Mouse (Mus musculus) erythroid progenitor cell, adult 5-6 weeks (primary cell): ENCODE measurements around the gene Fosl1. TPM values are rescaled to one million over a fixed set of nuclear protein-coding genes. Genes with fewer than 3 reads are reported as not detected.
"Not testable (repeated sequence)": the region's sequence is repeated elsewhere in the genome, so short reads cannot be mapped to it uniquely, and the experiment has no call there.

Source experiments
- ATAC-seq: replicated peaks from 2 replicates; pipeline ENCODE4 v1.8.0; 2016; ENCODE audit warnings: moderate number of reproducible peaks, mild to moderate bottlenecking, moderate TSS enrichment, inconsistent platforms; ENCODE audit not compliant: poor library complexity, low FRiP score, severe bottlenecking
- total RNA-seq, 2 experiments: library from RNA; stranded (forward) in 1 of 2; stranded (reverse) in 1 of 2; fragments of 150-400 nt in 1 of 2; fragments of 186-747, 209-891 nt in 1 of 2; gene quantifications; 2 replicates each; pipeline versions ENCODE4 v1.2.3 to v1.2.4; 2015 to 2017; ENCODE audit warnings: low replicate concordance in 2 of 2

The Fosl1 gene
- total RNA-seq, 2 experiments from 2014 or later: not detected

DNA sequence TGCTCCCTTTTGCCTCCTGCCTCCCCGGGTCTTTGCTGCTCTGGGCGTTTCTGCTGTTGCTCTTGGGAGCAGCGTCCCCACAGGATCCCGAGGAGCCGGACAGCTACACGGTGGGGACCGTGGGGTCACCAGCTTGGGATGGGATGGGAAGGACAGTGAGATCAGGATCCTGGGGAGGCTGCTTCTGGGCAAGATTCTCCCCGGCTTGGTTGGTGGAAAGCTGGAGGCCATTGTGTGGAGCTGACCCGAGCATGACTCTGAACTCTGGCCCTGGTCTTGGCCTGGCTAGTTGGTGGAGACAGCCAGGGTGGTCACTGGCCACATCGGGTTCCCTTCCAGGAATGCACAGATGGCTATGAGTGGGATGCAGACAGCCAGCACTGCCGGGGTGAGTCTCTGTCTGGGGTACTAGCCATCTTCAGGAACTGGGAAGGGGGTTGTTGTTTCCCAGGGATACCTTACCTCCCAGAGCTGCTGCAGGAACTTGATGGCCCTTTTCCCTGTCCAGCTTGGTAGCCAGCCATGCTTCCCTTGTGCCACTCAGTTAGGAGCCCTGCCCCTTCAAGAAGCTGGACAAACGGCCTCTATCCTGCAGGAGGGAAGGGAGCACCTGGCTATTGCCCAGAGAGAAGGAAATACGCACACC lies 27.8 kb downstream of the Fosl1 start:
- no peak for ATAC-seq

DNA sequence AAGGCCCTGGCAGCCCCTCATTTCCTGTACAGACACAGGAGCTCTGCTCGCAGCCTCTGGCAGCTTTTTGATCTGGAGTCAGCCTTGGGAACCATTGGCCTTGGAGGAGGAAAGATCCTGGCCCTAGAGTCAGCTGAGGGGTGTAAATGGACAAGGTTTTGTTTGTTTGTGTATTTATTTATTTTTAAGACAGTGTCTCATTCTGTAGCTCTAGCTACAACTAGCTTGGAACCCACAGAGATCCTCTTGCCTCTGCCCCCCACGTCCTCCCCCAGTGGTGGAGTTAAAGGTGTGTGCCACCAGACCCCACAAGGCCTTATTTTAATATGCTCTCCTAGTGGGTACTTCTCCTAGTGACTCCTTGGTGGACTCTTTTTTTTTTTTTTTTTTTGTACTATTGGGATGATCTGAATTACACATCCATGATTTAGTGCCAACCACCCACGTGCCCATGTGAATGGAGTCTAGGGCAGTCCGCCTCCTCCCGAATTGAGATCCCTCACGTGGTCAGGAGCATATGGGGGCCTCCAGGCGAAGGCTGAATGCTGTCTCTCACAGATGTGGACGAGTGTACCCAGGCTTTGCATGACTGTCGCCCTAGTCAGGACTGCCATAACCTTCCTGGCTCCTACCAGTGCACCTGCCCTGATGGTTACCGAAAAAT lies 29.8 kb downstream of the Fosl1 start:
- no peak for ATAC-seq

DNA sequence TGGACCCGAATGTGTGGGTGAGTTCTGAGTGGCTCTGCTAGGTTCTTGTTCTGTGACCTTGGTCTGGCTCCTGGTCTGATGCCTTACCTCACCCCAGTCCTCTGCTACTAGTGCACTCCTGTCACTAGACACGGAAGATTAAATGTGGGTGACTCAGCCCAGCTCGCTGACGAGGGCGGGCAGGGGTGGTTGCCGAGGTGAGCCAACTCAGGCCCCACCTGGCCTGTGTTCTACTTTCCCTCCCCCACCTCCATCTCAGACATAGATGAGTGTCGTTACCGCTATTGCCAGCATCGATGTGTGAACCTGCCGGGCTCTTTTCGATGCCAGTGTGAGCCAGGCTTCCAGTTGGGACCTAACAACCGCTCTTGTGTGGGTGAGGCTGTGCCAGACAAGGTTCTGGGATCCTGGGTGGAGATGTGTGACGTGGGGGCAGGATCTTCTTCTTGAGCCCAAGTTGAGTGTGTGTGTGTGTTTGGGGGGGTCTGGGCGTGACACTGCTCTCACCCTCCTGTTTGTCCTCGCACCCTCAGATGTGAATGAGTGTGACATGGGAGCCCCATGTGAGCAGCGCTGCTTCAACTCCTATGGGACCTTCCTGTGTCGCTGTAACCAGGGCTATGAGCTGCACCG lies 30.4 kb downstream of the Fosl1 start:
- ATAC-seq: no peak

DNA sequence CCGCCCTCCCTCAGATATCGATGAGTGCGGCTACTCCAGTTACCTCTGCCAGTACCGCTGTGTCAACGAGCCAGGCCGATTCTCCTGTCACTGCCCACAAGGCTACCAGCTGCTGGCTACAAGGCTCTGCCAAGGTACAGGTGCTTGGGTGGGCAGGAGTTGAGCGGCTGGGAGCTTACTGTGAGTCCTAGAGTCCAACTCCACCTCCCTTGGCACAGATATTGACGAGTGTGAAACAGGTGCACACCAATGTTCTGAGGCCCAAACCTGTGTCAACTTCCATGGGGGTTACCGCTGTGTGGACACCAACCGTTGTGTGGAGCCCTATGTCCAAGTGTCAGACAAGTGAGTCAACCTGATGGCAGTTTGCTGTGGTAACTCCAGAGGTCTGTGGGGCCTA lies 32.7 kb downstream of the Fosl1 start:
- no peak for ATAC-seq

DNA sequence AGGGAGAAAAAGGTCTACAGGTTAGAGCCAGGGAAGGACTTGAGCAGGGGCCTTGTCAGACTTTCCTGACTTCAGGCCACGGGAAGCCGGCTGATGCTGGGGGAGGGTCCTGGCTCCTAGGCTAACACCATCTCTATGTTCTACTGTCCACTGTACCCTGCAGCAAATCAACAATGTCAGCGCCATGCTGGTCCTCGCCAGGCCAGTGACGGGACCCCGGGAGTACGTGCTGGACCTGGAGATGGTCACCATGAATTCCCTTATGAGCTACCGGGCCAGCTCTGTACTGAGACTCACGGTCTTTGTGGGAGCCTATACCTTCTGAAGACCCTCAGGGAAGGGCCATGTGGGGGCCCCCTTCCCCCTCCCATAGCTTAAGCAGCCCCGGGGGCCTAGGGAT lies 34.1 kb downstream of the Fosl1 start:
- no peak for ATAC-seq

DNA sequence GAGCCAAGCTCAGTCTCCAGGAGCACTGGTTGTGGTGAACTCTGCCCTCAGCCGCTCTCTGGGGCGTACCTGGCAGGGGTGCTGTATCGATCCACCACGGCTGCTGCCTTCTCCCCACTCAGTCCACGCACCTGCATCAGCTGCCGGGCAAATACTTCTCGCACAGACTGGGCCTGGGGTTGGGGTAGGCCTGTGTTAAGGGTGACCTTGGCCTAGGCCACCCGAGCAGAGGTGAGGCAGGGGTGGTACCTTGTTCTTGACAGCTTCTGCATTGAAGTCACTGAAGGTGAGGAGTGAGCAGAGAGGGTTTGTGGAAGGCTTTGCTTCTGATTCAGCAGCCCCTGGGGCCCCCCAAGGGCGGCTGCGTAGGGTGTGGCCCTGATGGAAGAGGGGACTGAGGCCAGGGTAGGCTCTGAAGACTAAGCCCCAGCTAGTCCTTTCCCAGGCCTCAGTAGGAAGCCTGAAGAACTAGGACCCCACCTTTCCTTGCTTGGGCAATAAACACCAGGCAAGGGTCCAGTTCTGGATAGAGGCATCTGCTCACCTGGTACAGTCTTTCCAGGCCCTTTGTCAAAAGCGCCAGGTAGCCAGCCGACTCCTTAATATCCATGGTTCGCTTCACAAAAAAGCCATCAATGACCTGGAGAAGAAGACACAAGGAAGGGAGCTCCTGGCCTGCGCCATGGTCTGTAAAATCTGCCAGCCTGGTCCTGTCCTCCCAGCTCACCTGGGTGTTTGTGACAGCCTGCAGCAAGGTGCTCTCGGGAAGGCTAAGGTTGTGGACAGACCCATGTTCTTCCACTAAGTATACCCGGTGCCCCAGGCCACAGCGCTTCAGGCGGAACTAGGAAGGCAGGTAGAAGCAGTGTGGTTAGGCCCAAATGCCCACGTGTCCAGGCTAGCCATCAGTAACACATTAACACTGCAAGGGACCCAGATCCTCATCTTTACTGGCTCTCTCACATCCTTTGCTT lies 36.3 kb downstream of the Fosl1 start:
- no peak for ATAC-seq

DNA sequence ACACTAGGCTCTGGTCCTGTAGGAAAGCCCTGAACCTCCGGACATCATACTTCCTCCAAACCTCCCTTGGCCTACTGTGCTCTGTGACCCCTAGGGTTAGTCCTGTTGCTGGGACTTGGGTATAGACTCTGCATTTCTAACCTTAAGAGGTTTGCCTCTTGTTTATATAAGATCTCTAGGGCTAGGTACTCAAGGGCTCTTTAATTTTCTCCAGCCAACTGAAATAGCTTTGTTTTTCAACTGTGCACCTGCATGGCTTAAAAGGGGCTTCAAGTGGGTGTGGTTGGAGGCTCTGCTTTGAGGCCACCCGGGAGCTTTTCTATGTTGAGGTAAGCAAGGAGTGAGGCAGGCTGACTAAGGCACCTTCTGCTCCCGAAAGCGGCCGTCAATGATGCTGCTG lies 37.1 kb downstream of the Fosl1 start:
- ATAC-seq: no peak

DNA sequence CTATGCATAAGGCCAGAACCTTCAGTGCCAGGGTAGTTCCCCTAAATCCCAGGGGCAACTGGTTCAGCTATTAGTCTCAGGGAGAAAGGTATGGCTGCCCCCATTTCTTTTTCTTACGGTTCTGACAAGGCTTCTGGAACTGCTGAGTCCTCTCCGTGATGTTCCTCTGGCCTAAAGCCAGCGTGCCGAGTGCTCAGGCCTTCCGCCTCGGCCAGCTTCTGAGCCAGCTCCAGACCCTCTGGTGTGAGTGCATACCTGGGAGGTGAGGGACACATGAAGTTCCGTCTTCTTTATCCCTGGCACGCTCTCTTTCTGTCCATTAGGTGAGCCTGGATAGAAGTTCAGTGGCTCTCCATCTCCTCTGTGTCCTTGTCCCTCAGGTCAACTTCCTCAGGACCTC lies 38.0 kb downstream of the Fosl1 start:
- ATAC-seq: no peak

DNA sequence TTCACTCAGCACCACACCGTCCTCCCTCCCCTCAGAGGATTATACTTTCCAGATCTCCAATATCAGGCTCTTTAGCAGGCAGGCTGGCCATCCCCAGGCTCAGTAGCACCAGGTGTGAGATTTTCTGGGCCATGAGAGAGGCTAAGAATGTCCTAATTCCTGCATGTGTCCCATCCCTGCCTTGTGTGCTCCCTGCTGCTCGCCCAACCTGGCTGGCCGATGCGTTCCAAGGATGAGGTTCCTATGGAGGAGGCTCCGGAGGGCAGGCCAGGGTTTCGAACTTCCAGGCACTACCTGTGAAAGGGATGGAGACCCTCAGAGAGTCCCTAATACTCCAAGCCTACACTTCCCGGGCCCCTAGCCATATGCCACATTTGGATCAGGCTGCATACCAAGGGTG lies 38.5 kb downstream of the Fosl1 start:
- no peak for ATAC-seq

DNA sequence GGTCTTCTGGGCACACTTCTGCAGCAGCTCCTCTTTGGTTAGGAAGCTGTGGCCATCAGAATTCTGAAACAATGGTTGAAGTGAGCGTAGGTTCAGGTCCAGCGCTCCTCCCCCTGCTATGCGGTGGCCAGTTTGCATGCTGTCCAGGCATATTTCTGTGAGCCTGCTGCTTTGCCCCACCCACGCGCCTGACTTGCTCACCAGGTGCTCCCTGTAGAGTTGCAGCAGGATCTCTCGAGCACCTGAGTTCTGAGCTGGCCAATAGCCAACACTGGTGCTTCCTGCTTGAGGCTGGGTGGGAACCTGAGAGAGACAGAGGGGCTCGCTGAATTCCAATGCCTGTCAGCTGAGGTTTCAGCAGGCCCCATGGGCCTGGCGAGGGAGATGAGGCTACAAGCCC lies 38.9 kb downstream of the Fosl1 start:
- no peak for ATAC-seq

DNA sequence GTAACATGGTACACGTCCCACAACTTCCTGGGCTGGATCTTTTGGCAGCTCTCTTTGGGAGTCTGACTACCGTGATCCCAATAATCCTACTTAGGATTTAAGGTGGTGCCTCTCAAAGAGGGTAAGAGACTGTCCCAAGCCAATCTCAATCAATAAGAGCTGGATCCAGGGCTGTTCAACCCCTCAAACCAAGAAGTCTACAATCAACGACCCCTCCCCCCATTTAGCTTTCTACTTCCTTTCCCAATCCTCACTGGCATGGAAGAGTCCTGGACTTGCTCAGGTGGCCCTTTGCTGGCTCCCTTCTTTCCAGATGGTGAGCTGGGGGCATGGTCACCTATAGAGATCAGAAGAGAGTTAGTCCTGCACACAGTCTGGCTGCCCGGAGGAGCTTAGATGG lies 39.4 kb downstream of the Fosl1 start:
- no peak for ATAC-seq

DNA sequence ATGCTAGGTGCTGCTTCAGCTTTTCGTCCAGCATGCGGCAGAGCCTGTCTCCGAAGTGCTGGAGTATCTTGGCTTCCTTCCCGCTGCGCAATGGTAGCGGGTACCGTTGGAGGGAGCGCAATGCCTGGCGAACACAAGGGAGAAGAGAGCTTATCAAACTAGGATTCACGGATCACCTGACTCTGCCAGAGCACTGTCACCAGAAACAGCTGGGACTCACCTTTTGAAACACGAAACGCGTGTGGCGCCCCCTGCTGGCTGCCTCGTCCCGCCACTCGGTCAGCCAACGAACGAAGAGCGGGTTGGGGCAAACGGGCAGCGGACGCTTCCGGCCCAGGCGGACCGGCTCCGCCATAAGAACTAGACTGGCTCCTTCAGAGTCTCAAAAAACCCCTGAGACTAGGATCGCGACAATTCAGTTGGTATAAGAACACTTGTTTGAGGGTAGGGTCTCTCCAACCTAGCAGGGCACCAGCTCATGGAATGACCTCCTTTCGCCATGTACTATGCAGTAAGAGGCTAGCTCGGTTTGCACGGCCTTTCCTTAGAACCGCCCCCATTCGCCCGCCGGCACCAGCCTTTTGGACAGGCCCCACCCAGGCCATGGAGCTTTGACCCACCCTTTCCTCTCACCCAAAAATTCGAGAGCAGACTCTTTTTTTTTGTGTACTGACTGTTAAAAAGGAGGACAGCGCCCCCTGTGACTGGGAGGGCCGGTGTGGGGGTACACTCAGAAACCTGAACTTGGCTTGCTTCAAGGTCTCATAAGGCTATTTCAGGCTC lies 40.6 kb downstream of the Fosl1 start, which contains the start of gene Mus81:
TSS of gene Mus81 (minus strand) at position 635 of the 783 bp plus-strand sequence.
- peak; percentile 54 for ATAC-seq

DNA sequence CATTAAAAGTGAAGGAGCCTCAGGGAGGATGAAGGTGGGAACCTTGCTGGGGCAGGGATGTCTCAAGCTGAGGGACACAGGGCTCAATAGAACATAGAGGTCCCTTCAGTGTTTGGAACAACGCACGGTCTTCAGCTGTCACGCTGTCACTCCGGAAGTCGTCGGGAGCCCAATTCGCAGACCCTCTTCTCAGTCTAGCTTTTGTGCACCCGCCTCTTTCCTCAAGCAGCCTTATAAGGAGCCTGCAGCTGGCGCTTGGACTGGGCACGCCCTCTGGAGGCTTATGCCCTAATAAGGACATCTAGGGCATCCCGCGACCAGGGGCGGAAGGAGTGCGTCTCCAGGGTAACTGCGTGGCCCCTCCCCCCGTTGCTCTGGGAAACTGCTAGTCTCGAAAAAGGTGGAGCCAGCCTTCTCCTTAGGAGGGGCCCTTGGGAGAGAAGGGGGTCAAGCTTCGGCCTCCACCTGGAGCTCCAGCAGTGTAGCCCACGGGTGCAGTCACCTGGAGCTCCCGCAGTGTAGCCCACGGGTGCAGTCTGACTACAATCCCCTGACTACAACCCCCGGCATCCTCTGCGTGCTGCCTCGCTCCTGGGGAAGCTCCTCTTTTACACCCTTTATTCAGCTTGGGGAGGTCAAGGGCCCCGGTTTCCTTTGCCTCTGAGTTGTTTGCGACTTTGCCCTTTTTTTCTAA lies 41.7 kb downstream of the Fosl1 start:
- ATAC-seq: peak; percentile 67

DNA sequence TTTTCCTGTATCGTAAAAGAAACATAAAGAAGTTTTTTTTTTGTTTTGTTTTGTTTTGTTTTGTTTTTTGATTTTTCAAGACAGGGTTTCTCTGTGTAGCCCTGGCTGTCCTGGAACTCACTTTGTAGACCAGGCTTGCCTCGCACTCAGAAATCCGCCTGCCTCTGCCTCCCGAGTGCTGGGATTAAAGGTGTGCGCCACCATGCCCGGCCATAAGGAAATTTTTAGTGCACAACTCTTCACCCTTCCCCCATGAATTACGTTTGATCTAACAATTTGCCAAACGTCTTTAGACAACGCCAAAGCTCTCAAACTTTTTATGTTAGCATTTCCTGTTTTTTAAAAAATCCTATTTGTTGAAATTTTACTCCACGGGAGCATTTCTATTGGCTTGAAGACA lies 42.4 kb downstream of the Fosl1 start:
- ATAC-seq: not testable (repeated sequence)

DNA sequence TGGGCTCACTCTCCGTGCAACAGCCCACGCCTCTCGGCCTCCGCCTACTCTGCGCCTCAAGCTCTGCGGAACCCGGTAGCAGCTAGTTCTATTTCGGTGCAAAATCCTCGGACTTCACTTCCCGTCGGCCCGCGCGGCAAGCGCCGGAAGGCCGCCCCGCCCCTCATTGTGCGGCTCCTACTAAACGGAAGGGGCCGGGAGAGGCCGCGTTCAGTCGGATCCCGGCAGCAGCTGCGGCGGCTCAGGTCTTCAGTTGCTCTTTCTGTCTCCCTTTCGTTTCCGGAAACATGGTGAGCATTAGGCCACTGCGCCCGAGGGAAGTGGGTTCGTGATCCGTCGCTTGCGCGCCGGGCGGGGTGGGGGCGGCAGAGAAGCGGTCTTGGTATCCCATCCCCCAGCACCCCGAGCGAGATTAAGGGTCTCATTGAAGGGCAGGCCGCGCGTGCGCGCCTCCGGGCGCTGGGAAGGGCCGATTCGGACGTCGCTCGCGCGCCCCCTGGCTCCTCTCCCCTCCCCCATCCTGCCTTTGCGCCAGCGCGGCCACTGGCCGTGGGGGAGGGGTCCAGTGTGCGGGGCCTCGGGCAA lies 43.1 kb downstream of the Fosl1 start, which contains the start of gene Cfl1:
TSS of gene Cfl1 (plus strand) at position 143 of the 585 bp plus-strand sequence.
- peak; percentile 58 for ATAC-seq

DNA sequence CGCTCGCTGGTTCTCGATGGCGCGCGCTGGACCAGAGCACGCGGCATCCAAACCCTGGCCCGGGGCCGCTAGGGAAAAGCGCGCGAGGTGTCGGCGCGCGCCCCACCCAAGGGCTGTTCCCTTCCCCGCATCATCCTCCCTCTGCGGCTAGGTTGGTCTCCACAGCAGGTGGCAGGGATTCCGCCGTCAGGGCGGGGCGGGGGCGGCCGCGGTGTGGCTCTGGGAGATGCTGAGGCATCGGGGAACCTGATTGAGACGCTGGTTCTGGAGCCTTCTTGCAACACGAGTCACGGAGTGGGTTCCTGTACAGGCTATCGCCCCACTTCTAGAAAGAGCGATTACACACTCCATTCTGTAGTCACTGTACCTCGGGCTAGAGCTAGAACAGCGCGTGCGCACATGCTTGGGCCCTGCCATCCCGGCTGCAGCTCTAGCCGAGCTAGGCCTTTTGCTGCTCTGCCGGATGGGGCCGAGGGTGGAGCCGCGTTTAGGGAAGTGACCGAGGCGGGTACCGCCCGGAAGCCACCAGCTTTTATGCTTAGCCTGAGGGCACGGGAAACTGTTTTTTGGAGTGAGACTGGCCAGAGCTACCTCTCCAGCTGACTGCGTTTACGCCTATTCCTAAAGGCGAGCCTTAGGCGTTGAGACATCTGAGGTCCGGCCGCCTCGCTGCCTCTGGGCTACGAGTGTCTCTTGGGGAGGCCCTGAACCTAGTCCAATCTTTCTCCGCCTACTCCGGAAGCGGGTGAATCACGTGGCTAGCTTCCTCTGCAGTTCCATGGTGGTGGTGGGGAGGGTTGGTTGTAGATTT lies 43.8 kb downstream of the Fosl1 start:
- peak; percentile 36 for ATAC-seq

DNA sequence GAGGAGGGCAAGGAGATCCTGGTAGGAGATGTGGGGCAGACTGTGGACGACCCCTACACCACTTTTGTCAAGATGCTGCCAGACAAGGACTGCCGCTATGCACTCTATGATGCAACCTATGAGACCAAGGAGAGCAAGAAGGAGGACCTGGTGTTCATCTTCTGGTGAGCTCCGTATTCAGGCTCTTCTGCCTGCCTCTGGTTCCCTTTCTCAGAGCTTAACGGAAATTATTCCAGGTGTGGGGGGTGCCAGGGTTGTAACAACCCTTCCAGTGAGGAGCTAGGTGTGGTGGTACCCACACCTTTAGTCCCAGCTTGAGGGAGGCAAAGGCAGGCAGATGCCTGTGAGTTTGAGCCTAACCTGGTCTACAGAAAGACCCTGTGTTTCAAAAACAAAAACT lies 45.3 kb downstream of the Fosl1 start:
- no peak for ATAC-seq
